In the genomic region with DNA sequence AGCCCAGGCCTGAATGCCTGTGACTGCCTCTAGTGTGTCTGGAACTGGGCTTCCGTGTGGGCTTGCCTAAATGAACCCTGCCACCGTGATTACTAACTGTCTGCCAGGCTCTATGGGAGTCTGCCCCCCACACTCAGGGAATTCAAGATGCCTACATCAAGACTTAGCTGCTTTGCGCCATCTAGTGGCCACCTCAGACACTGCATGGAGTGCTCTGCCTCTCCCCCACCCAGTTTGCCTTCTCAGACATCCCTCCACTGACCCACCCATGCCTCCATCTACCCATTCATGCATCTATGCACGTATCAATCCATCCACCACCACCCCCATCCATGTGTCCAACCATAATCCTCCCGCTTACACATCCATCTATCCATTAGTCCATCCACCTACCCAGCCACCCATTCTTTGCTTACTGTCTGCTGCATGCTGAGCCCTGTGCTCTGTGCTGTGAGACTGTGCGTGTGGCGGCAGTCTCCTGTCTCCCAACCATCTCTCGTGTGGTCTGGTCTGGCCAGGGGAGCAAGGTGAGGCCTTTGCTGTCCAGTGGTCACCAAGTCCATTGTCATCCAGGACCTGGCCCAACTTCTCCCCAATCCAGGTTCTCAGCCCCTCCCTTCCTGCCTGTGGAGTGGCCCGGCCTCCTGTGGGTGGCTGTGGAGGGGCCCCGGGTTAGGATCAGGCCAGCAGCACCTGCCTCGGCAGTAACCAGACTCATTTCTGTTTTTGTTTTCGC, we compare ENCODE assay signal across 7 mouse cellular contexts. TPM values are rescaled to one million over a fixed set of nuclear protein-coding genes. Genes with fewer than 3 reads are reported as not detected.
DNase-seq lines count a peak whose midpoint lies in the region; ATAC-seq lines count a peak whose summit lies in the region.

No protein-coding gene starts in this region.

- no peaks in the 10 kb centered on the region for H3K36me3 ChIP-seq in forebrain, embryonic 13.5 days (ENCODE audit: poor library complexity, severe bottlenecking)

- peaks cover 22% of the 10 kb centered on the region for H3K27me3 ChIP-seq in forebrain, embryonic 13.5 days

- DNase-seq in MN1 (ENCODE audit: low spot score), result peak; percentile 90
- DNase-seq in c-Kit-positive CD71-positive TER-119-positive erythroid progenitor cells, embryonic 14.5 days (ENCODE audit: low spot score), result peak; percentile 63
- peak; percentile 81 for DNase-seq in heart, postnatal 4 days
- DNase-seq in layer of hippocampus, adult 9-11 months, result peak; percentile 79
- peak; percentile 79 for DNase-seq in lung, postnatal 10 days
- DNase-seq in retina, postnatal 1 day, result peak; percentile 87

- peaks cover 38% of the 10 kb centered on the region for H3K4me1 ChIP-seq in forebrain, embryonic 13.5 days

- no peak overlapping the region for H3K9ac ChIP-seq in forebrain, embryonic 13.5 days

- 26% methylated on average over 12 of the region's 12 CpGs for WGBS in forebrain, embryonic 13.5 days

- H3K4me2 ChIP-seq in forebrain, embryonic 13.5 days, result peak overlapping the region; percentile 44; the same call in 1 of the 2 replicates

- H3K4me3 ChIP-seq in forebrain, embryonic 13.5 days, result no peak overlapping the region; the same call in 1 of the 2 replicates

- H3K27ac ChIP-seq in forebrain, embryonic 13.5 days, result no peak overlapping the region

- peak; percentile 34 for ATAC-seq in forebrain, embryonic 13.5 days

- H3K9me3 ChIP-seq in forebrain, embryonic 13.5 days (replicated peaks), result no peaks in the 10 kb centered on the region

RNA-seq across cellular contexts. Expression of gene Rap1gap, which starts 58.3 kb away (rescaled TPM):
- 11.8 and 16.5 TPM in 2 replicates for polyA plus RNA-seq in forebrain, embryonic 13.5 days (2015; fragmentation: Nextera tagmentation; extraction: Ambion mirVana)
- total RNA-seq in heart, postnatal 4 days (2021), result 10 to 100 TPM in 1 of 2 experiments, 1 to 10 TPM in 1; 6.9 to 14.3 TPM
